Comparison of ENCODE assay signal across 1 mouse cellular context in genomic region chr12:85305247-85305892, GRCm38 (mm10).
A peak's percentile ranks its signal among the peaks of the same experiment; 100 is the strongest.
TF ChIP-seq lines count a peak whose summit lies in the region.

No protein-coding gene starts in this region.

TF ChIP-seq in C2C12, 6 proteins besides CTCF, POLR2A, EP300 and RAD21:
- TF ChIP-seq CEBPB (IDR thresholded peaks at IDR 0.05; ENCODE audit: low read depth), result peak; percentile 83
- TF ChIP-seq MYOG (IDR thresholded peaks at IDR 0.05; ENCODE audit: control insufficient read depth, extremely low read depth, insufficient read length), result no peak
- no peak for TF ChIP-seq FOSL1 (IDR thresholded peaks at IDR 0.05; ENCODE audit: insufficient read depth, low read length, poor library complexity, severe bottlenecking)
- no peak for TF ChIP-seq MAX (IDR thresholded peaks at IDR 0.05)
- no peak for TF ChIP-seq MYOD1 (IDR thresholded peaks at IDR 0.05; ENCODE audit: control insufficient read depth, insufficient read length, low read depth)
- no peak for TF ChIP-seq USF1 (IDR thresholded peaks at IDR 0.05; ENCODE audit: low read depth)
